Mouse (Mus musculus) spleen, adult 18-20 months (tissue): ENCODE measurements around the gene Dnah8.
"Not testable (repeated sequence)": the region's sequence is repeated elsewhere in the genome, so short reads cannot be mapped to it uniquely, and the experiment has no call there.

Source experiments
- DNase-seq, 2 experiments: peaks; one replicate each; pipeline ENCODE4 v3.0.0; 2022; ENCODE audit warnings: mixed read lengths in 2 of 2

Gene Dnah8

GRCm38 (mm10) chr17:30624132-30624531, at the start of gene Dnah8:
Gene Dnah8 (plus strand): TSS chr17:30624354.
- not testable (repeated sequence) for DNase-seq

- no peak for DNase-seq
These were observed 49.4 kb upstream of the Dnah8 start for GRCm38 (mm10) chr17:30574783-30575075.

GRCm38 (mm10) chr17:30575121-30575904, 48.8 kb upstream of the Dnah8 start:
- DNase-seq, result no peak

GRCm38 (mm10) chr17:30575941-30576773, 48.0 kb upstream of the Dnah8 start, which contains the start of gene Btbd9:
Gene Btbd9 (minus strand): TSS chr17:30576488.
- DNase-seq, result peak; percentile 90 to 96

- no peak for DNase-seq
These were observed 47.2 kb upstream of the Dnah8 start for GRCm38 (mm10) chr17:30576946-30577345.

GRCm38 (mm10) chr17:30580781-30581180, 43.4 kb upstream of the Dnah8 start:
- no peak for DNase-seq

GRCm38 (mm10) chr17:30581201-30581600, 43.0 kb upstream of the Dnah8 start:
- no peak for DNase-seq

GRCm38 (mm10) chr17:30582313-30582712, 41.8 kb upstream of the Dnah8 start:
- no peak for DNase-seq

- DNase-seq, result no peak
These were observed 40.7 kb upstream of the Dnah8 start for GRCm38 (mm10) chr17:30583258-30584001.

- peak in 1 of 2 experiments; percentile 55 for DNase-seq
These were observed 33.5 kb upstream of the Dnah8 start for GRCm38 (mm10) chr17:30590417-30591198.

GRCm38 (mm10) chr17:30594407-30594806, 29.7 kb upstream of the Dnah8 start:
- no peak for DNase-seq

- DNase-seq, result no peak
These were observed 29.3 kb upstream of the Dnah8 start for GRCm38 (mm10) chr17:30594846-30595245.

- no peak for DNase-seq
These were observed 26.4 kb upstream of the Dnah8 start for GRCm38 (mm10) chr17:30597786-30598185.

- no peak for DNase-seq
These were observed 25.9 kb upstream of the Dnah8 start for GRCm38 (mm10) chr17:30598300-30598699.

- DNase-seq, result no peak
These were observed 22.0 kb upstream of the Dnah8 start for GRCm38 (mm10) chr17:30602175-30602574.

- DNase-seq, result no peak
These were observed 19.9 kb upstream of the Dnah8 start for GRCm38 (mm10) chr17:30604296-30604695.

GRCm38 (mm10) chr17:30605001-30605400, 19.2 kb upstream of the Dnah8 start:
- no peak for DNase-seq

GRCm38 (mm10) chr17:30606206-30606605, 17.9 kb upstream of the Dnah8 start:
- DNase-seq, result no peak

GRCm38 (mm10) chr17:30606634-30607081, 17.5 kb upstream of the Dnah8 start:
- DNase-seq, result no peak

GRCm38 (mm10) chr17:30607330-30607729, 16.8 kb upstream of the Dnah8 start:
- DNase-seq, result no peak

- DNase-seq, result no peak
These were observed 16.2 kb upstream of the Dnah8 start for GRCm38 (mm10) chr17:30607909-30608495.
